Mouse (Mus musculus) ES-Bruce4 (cell line): ENCODE data around the gene Lenep.

Experiments
- CTCF ChIP-seq: IDR thresholded peaks from one replicate; pipeline ENCODE4 v1.8.1; 2011; ENCODE audit warnings: low read depth, low read length
- EP300 ChIP-seq: IDR thresholded peaks from 2 replicates; pipeline ENCODE4 v1.6.1; 2011; ENCODE audit warnings: low read depth, low read length; ENCODE audit not compliant: insufficient read depth

DNA sequence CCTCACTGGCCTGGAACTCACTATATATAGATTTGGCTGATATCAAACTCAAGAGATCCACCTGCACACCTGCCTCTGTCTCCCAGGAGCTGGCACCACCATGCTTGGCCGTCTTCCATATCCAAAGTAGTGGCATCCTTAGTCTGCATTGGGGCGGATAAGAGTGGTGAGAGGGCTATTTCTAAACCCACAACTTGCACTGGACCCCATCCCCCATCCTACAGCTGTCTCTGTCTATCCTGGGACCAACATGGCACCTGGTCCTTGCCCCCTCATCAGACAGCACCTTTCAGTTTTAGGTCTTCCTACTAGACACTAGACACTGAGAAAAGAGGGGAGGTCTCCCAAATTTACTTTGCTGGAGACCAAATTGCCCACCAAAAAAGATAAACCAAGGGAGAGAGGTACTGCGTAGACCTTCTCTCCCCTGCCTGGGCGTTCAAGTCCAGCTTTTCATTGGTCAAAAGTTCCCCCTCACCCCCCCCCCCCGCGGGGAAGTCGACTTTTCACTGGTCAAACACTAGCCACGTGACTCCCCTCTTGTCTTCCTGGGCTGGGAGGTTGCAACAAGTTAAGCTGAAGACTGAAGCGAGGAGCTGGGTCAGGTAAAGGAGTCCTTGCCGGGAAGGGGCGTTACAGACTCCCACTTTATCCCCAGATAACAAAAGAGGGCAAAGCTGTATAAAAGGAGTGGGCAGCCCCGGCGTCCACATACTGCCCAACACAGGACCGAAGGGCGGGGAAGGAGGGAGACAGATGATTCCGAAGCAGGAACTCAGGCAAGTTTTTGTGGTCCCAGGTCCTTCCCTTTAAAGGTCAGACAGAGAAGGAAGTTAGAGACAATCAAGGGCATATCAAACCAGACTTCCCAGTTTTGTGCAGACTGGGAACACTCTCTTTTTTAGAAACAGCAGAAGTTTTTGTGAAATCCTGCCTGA is 33.9 kb upstream of the Lenep start, which contains the start of gene Pbxip1:
- no peak for TF ChIP-seq CTCF
- no peak for TF ChIP-seq EP300
